Mouse (Mus musculus): ENCODE data around the gene Urb1. TPM values are rescaled to one million over a fixed set of nuclear protein-coding genes. Genes with fewer than 3 reads are reported as not detected.

The Urb1 gene
- 7.8 and 8.1 TPM in 2 replicates for polyA plus RNA-seq (2015; fragmentation: Nextera tagmentation; extraction: Ambion mirVana)

- Histone ChIP-seq H3K27ac (ENCODE audit: low read length) (peak within 1 kb of the TSS; percentile 74), H3K27me3 (ENCODE audit: control insufficient read depth, insufficient read depth, low read length) (no peaks in the 10 kb centered on the region), H3K4me1 (ENCODE audit: control insufficient read depth, insufficient read depth, low read length) (peaks cover 11% of the 10 kb centered on the region), H3K9ac (ENCODE audit: low read length) (peak within 1 kb of the TSS; percentile 71), H3K4me3 (replicated peaks; ENCODE audit: low read length) (peak within 1 kb of the TSS; percentile 80), H3K4me2 (ENCODE audit: low read depth, low read length) (peak within 1 kb of the TSS; percentile 63), H3K36me3 (ENCODE audit: control insufficient read depth, insufficient read depth, low read length) (no peaks in the 10 kb centered on the region), H3K9me3 (replicated peaks; ENCODE audit: control insufficient read depth, low read length) (no peaks in the 10 kb centered on the region)
- WGBS, result under 1% methylated on average over 47 of the region's 47 CpGs
- ATAC-seq (ENCODE audit: insufficient read depth, low FRiP score), result peak; percentile 98
Observed at GRCm38 (mm10) chr16:90809975-90810715, at the start of gene Urb1. Urb1 (minus strand) TSS chr16:90810413.

GRCm38 (mm10) chr16:90858206-90858605, 48.0 kb upstream of the Urb1 start:
- no peak overlapping the region for H3K27ac ChIP-seq (ENCODE audit: low read length)
- H3K4me2 ChIP-seq (ENCODE audit: low read depth, low read length), result no peak overlapping the region
- H3K36me3 ChIP-seq (ENCODE audit: control insufficient read depth, insufficient read depth, low read length), result no peaks in the 10 kb centered on the region
- no peaks in the 10 kb centered on the region for H3K4me1 ChIP-seq (ENCODE audit: control insufficient read depth, insufficient read depth, low read length)
- no peaks in the 10 kb centered on the region for H3K27me3 ChIP-seq (ENCODE audit: control insufficient read depth, insufficient read depth, low read length)
- H3K9me3 ChIP-seq (replicated peaks; ENCODE audit: control insufficient read depth, low read length), result no peaks in the 10 kb centered on the region
- H3K9ac ChIP-seq (ENCODE audit: low read length), result no peak overlapping the region
- no peak overlapping the region for H3K4me3 ChIP-seq (replicated peaks; ENCODE audit: low read length)
- 65% methylated on average over 4 of the region's 4 CpGs for WGBS
- ATAC-seq (ENCODE audit: insufficient read depth, low FRiP score), result no peak

GRCm38 (mm10) chr16:90856552-90857200, 46.5 kb upstream of the Urb1 start:
- 75% methylated on average over 6 of the region's 6 CpGs for WGBS
- H3K27ac ChIP-seq (ENCODE audit: low read length), result no peak overlapping the region
- ATAC-seq (ENCODE audit: insufficient read depth, low FRiP score), result no peak
- no peaks in the 10 kb centered on the region for H3K9me3 ChIP-seq (replicated peaks; ENCODE audit: control insufficient read depth, low read length)
- no peaks in the 10 kb centered on the region for H3K36me3 ChIP-seq (ENCODE audit: control insufficient read depth, insufficient read depth, low read length)
- H3K4me1 ChIP-seq (ENCODE audit: control insufficient read depth, insufficient read depth, low read length), result no peaks in the 10 kb centered on the region
- no peaks in the 10 kb centered on the region for H3K27me3 ChIP-seq (ENCODE audit: control insufficient read depth, insufficient read depth, low read length)
- H3K4me3 ChIP-seq (replicated peaks; ENCODE audit: low read length), result no peak overlapping the region
- no peak overlapping the region for H3K9ac ChIP-seq (ENCODE audit: low read length)
- no peak overlapping the region for H3K4me2 ChIP-seq (ENCODE audit: low read depth, low read length)

- Histone ChIP-seq H3K4me3 (replicated peaks; ENCODE audit: low read length) (no peak overlapping the region), H3K4me1 (ENCODE audit: control insufficient read depth, insufficient read depth, low read length) (no peaks in the 10 kb centered on the region), H3K27ac (ENCODE audit: low read length) (no peak overlapping the region), H3K27me3 (ENCODE audit: control insufficient read depth, insufficient read depth, low read length) (no peaks in the 10 kb centered on the region), H3K9me3 (replicated peaks; ENCODE audit: control insufficient read depth, low read length) (no peaks in the 10 kb centered on the region), H3K4me2 (ENCODE audit: low read depth, low read length) (no peak overlapping the region), H3K9ac (ENCODE audit: low read length) (no peak overlapping the region), H3K36me3 (ENCODE audit: control insufficient read depth, insufficient read depth, low read length) (no peaks in the 10 kb centered on the region)
- ATAC-seq (ENCODE audit: insufficient read depth, low FRiP score), result no peak
- 64% methylated on average over 11 of the region's 11 CpGs for WGBS
Observed at GRCm38 (mm10) chr16:90851621-90852334, 41.6 kb upstream of the Urb1 start.

DNA sequence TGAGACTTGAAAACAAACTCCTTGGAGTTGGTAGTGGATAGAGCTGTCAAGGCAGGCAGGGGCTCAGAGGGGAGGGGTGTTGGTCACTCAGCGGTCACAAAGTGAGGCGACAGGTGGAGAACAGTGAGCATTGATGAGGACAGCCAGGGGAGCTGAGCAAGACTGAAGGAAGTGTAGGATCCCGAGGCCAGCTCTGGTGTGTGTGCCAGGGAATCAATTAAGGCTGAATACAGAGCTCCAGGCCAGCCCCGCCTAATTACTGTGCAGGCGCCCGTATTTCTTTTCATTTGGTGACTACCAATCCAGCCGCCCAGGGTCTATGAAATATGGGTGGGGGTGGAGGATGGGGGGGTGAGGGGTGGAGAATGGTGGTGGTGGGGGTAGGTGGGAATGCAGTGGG, 40.7 kb upstream of the Urb1 start:
- ATAC-seq (ENCODE audit: insufficient read depth, low FRiP score), result no peak
- H3K36me3 ChIP-seq (ENCODE audit: control insufficient read depth, insufficient read depth, low read length), result no peaks in the 10 kb centered on the region
- no peak overlapping the region for H3K4me2 ChIP-seq (ENCODE audit: low read depth, low read length)
- no peaks in the 10 kb centered on the region for H3K27me3 ChIP-seq (ENCODE audit: control insufficient read depth, insufficient read depth, low read length)
- no peaks in the 10 kb centered on the region for H3K9me3 ChIP-seq (replicated peaks; ENCODE audit: control insufficient read depth, low read length)
- H3K27ac ChIP-seq (ENCODE audit: low read length), result no peak overlapping the region
- WGBS, result 66% methylated on average over 7 of the region's 7 CpGs
- no peaks in the 10 kb centered on the region for H3K4me1 ChIP-seq (ENCODE audit: control insufficient read depth, insufficient read depth, low read length)
- no peak overlapping the region for H3K9ac ChIP-seq (ENCODE audit: low read length)
- H3K4me3 ChIP-seq (replicated peaks; ENCODE audit: low read length), result no peak overlapping the region

DNA sequence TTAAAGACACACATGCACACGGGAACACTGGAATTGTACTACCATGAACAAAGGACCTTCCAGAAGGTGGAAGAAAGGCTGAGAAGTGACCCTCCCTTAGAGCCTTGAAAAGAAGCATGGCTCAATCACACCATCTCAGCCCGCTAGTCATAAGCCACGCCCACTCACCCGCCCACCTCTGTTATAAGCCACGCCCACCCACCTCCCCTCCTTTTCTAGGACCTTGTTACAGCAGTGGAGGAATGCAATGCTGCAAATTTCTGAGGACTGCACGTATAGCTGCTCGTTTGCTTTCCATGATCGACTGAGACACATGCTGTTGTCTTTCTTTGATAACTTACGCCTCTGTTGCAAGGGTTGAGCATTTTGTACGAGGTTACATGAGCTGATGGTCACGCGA, 39.0 kb upstream of the Urb1 start:
- Histone ChIP-seq H3K4me3 (replicated peaks; ENCODE audit: low read length) (no peak overlapping the region), H3K27me3 (ENCODE audit: control insufficient read depth, insufficient read depth, low read length) (no peaks in the 10 kb centered on the region), H3K27ac (ENCODE audit: low read length) (no peak overlapping the region), H3K4me2 (ENCODE audit: low read depth, low read length) (no peak overlapping the region), H3K9ac (ENCODE audit: low read length) (no peak overlapping the region), H3K4me1 (ENCODE audit: control insufficient read depth, insufficient read depth, low read length) (no peaks in the 10 kb centered on the region), H3K9me3 (replicated peaks; ENCODE audit: control insufficient read depth, low read length) (no peaks in the 10 kb centered on the region), H3K36me3 (ENCODE audit: control insufficient read depth, insufficient read depth, low read length) (no peaks in the 10 kb centered on the region)
- 45% methylated on average over 12 of the region's 12 CpGs for WGBS
- ATAC-seq (ENCODE audit: insufficient read depth, low FRiP score), result no peak

- WGBS, result 69% methylated on average over 7 of the region's 7 CpGs
- Histone ChIP-seq H3K9me3 (replicated peaks; ENCODE audit: control insufficient read depth, low read length) (no peaks in the 10 kb centered on the region), H3K36me3 (ENCODE audit: control insufficient read depth, insufficient read depth, low read length) (no peaks in the 10 kb centered on the region), H3K4me1 (ENCODE audit: control insufficient read depth, insufficient read depth, low read length) (no peaks in the 10 kb centered on the region), H3K27me3 (ENCODE audit: control insufficient read depth, insufficient read depth, low read length) (no peaks in the 10 kb centered on the region), H3K9ac (ENCODE audit: low read length) (no peak overlapping the region), H3K27ac (ENCODE audit: low read length) (no peak overlapping the region), H3K4me2 (ENCODE audit: low read depth, low read length) (no peak overlapping the region), H3K4me3 (replicated peaks; ENCODE audit: low read length) (no peak overlapping the region)
- no peak for ATAC-seq (ENCODE audit: insufficient read depth, low FRiP score)
Observed at GRCm38 (mm10) chr16:90848697-90849096, 38.5 kb upstream of the Urb1 start.

- Histone ChIP-seq H3K27ac (ENCODE audit: low read length) (no peak overlapping the region), H3K9me3 (replicated peaks; ENCODE audit: control insufficient read depth, low read length) (no peaks in the 10 kb centered on the region), H3K9ac (ENCODE audit: low read length) (no peak overlapping the region), H3K4me1 (ENCODE audit: control insufficient read depth, insufficient read depth, low read length) (no peaks in the 10 kb centered on the region), H3K27me3 (ENCODE audit: control insufficient read depth, insufficient read depth, low read length) (no peaks in the 10 kb centered on the region), H3K4me2 (ENCODE audit: low read depth, low read length) (no peak overlapping the region), H3K4me3 (replicated peaks; ENCODE audit: low read length) (no peak overlapping the region), H3K36me3 (ENCODE audit: control insufficient read depth, insufficient read depth, low read length) (no peaks in the 10 kb centered on the region)
- no peak for ATAC-seq (ENCODE audit: insufficient read depth, low FRiP score)
- 82% methylated on average over 13 of the region's 13 CpGs for WGBS
Observed at GRCm38 (mm10) chr16:90845591-90845990, 35.4 kb upstream of the Urb1 start.

- no peaks in the 10 kb centered on the region for H3K36me3 ChIP-seq (ENCODE audit: control insufficient read depth, insufficient read depth, low read length)
- no peak overlapping the region for H3K27ac ChIP-seq (ENCODE audit: low read length)
- H3K4me3 ChIP-seq (replicated peaks; ENCODE audit: low read length), result no peak overlapping the region
- H3K4me2 ChIP-seq (ENCODE audit: low read depth, low read length), result no peak overlapping the region
- no peak for ATAC-seq (ENCODE audit: insufficient read depth, low FRiP score)
- no peak overlapping the region for H3K9ac ChIP-seq (ENCODE audit: low read length)
- H3K27me3 ChIP-seq (ENCODE audit: control insufficient read depth, insufficient read depth, low read length), result no peaks in the 10 kb centered on the region
- H3K9me3 ChIP-seq (replicated peaks; ENCODE audit: control insufficient read depth, low read length), result no peaks in the 10 kb centered on the region
- H3K4me1 ChIP-seq (ENCODE audit: control insufficient read depth, insufficient read depth, low read length), result no peaks in the 10 kb centered on the region
- WGBS, result 65% methylated on average over 6 of the region's 6 CpGs
Observed at GRCm38 (mm10) chr16:90845038-90845437, 34.8 kb upstream of the Urb1 start.
